Mouse (Mus musculus) kidney, adult 2 months (tissue): ENCODE measurements around the gene Khnyn.

ENCODE experiments used
- CTCF ChIP-seq: fragments of 200-500 bp; conservative IDR thresholded peaks from 2 replicates; pipeline ENCODE4 v1.5.1; 2011; ENCODE audit warnings: low read depth, mild to moderate bottlenecking, control low read depth, low read length, moderate library complexity, mixed read lengths; ENCODE audit not compliant: insufficient read depth, insufficient read length
- POLR2A ChIP-seq: fragments of 200-500 bp; IDR thresholded peaks from one replicate; pipeline ENCODE4 v1.6.1; 2011; ENCODE audit warnings: low read depth, low read length, control low read depth

DNA sequence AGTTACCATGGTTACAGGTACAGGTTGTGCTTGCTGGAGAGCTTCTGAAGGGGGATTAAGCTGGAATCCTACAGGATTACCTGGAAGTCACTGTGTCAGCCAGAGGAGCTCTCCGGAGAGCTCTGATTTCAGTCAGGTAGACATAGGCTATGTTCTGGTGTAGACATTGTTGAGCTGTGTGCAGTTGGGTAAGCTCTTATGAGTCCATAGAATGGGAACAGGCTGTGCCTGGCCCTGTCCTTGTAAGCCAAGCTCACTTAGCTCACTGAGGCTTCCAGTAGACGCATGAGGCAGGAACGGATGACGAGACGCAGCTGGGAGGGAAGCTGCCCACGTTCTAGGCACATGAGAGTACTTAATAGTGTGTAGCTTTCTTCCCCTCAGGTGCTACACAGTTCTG, 22.6 kb upstream of the Khnyn start:
- TF ChIP-seq CTCF, result no peak
- TF ChIP-seq POLR2A, result no peak
